Mouse (Mus musculus) layer of hippocampus, adult 2 months (tissue): ENCODE measurements at regions not wholly inside any gene's neighbourhood (a gene's known extent, or its start where the extent isn't known, plus 50 kb on each side); places are given as distances from the start of the nearest gene placed in this dataset.
"Not testable (repeated sequence)": the region's sequence is repeated elsewhere in the genome, so short reads cannot be mapped to it uniquely, and the experiment has no call there.

Experiments used
- DNase-seq, 2 experiments: peaks; one replicate each; pipeline ENCODE4 v3.0.0; 2022; ENCODE audit warnings: low spot score in 2 of 2
- H3K27ac ChIP-seq: fragments of 200-600 bp; 2 replicates; pipeline ENCODE4 v1.8.1; 2022
- H3K4me3 ChIP-seq: fragments of 200-600 bp; 2 replicates; pipeline ENCODE4 v1.8.1; 2022; ENCODE audit warnings: mild to moderate bottlenecking
- CTCF ChIP-seq: fragments of 200-600 bp; conservative IDR thresholded peaks from 2 replicates; pipeline ENCODE4 v1.8.1; 2022; ENCODE audit warnings: antibody characterized with exemption, mild to moderate bottlenecking, moderate library complexity

DNA sequence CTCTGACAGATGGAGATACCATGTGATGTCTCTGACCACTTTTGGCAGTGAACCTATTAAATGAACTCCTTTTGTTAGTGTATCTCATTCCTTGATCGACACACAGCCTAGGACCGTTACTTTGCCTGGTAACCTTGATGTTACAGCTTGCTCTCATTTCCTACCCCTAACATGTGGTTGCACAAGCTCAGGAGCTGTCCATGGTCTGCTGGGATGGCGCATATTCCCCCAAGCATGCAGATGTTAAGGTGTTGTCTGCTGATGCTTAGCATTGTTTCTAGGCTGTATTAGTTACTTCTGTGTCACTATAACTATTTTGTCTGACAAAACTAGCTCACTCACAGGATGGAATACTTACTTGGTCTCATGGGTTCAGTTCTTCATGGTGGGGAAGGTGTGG lies 113.6 kb upstream of the Zfp746 start:
- no peak for TF ChIP-seq CTCF
- Histone ChIP-seq H3K27ac (no peak overlapping the region), H3K4me3 (no peak overlapping the region)
- no peak for DNase-seq

DNA sequence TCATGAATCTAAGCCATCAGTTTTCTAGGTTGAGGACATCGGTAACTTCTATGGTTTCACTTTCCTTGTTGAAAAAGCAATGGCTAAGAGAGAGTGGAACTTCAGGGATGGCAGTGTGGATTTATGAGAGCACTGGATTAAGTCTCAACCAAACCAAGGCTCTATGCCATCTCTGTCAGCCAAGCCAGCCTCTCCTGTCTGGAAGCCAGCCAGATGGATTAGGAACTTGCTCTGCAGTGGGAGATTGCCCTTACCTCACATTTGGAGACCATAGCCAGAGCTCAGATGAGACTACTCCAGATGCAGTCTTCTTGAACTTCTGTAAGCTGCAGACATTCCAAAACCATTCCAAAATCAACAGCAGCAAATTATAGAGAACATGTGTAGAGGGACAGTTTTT lies 112.4 kb upstream of the Zfp746 start:
- no peak for DNase-seq
- no peak for TF ChIP-seq CTCF
- H3K27ac ChIP-seq: no peak overlapping the region
- no peak overlapping the region for H3K4me3 ChIP-seq

DNA sequence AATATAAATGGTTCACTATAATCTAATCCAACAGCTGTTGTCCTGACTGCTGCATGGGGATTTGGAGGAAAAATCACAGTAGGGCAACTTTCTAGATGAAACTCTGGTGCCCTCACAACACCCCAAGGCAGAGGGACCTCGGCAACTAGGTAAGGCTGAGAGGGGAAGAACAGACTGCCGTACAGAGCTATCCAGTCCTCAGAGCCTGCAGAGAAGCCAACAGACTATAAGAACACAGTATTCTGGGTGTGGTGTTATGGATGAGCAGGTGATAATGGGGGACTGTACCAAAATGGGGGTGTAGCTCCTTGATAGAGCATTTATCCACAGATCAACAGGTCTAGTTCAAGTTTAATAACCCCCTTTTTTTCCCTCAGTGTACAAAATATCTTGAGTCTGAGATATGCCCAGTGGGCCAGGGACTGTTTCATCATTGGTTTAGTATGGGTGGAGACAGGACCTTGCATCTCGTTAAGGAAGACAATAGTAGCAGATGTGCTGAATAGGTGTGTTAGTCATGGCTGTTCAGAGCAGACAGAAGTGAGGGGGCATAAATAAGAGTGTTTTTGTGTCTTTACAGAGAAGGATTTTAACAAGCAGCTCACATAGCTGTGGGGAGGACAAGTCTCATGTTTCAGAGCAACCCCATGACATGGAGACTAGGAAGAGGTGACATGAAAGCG lies 111.4 kb upstream of the Zfp746 start:
- no peak overlapping the region for H3K27ac ChIP-seq
- no peak overlapping the region for H3K4me3 ChIP-seq
- no peak for TF ChIP-seq CTCF
- no peak for DNase-seq

DNA sequence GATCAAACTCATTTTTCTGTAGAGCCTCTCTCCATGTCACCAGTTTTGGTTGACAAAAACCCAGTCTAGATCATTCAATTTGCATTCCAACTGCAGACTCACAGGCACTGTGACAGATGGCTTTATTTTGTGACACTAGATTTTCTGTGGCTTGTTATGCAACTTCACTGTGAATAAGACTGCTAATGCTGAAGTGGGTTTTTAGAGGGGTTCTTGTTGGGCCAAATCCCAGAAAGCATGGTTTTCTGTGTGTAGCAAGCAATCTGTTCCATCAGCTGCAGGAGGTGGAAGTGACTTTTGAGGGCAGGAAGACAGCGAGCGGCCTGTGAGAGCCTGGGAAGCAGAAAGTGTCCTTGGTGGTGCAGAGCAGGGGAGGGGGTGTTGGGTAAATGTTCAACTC lies 102.0 kb upstream of the Zfp746 start:
- DNase-seq: peak; percentile 30 to 66
- not testable (repeated sequence) for H3K4me3 ChIP-seq
- H3K27ac ChIP-seq: peak overlapping the region; percentile 52; the same call in 1 of the 2 replicates

DNA sequence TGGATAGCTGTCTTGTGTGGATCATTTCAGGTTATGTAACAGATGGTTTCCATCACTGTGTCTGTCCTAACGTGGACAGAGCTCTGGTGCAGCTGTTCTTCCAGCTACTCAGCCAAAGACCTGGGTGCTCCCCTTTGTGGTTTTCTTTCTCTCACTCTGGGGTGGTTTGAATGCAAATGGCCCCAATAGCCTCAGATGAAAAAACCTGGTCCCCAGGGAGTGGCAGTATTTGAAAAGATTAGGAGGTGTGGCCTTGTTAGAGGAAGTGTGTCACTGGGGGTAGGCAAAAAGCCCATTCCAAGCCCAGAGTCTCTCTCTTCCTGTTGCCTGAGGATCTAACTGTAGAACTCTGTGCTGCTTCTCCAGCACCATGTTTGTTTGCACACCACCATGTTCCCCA lies 98.9 kb upstream of the Zfp746 start:
- TF ChIP-seq CTCF: no peak
- Histone ChIP-seq H3K27ac (no peak overlapping the region), H3K4me3 (no peak overlapping the region)
- DNase-seq: no peak

DNA sequence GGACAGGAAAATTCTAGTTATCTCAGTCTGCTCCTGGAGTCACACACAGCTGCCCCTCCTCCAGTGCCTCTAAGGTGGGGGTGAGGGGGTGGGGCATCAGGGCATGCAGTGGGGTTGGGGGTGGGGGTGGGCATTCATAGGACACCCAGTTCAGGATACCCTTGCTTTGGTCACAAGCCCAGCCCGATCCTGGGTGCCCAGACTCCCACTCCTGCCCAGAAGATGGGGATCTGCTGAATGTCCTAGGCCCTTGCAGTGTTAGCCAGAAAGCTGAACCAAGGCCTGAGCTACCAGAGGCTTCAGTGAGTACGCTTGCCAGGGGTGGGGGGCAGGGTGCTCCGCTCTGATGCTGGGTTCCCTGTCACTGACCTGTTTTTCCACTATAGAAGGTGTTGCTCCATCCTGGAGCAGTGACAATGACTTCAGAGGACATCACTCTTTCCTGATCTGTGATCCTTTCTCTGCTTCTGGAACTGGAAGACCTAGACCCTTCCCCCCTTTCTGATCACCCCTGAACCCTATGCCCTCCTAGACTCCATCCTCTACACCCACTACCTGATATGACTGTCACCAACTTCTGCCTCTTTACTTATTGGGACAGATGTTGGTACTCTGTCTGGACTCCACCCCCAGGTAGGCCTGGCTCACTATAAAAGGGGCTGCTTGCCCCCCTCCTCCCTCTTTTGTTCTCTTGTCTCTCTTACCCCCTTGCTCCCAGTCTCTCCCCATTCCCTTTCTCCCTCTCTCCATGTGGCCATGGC lies 92.1 kb upstream of the Zfp746 start:
- no peak for DNase-seq
- Histone ChIP-seq H3K4me3 (no peak overlapping the region), H3K27ac (no peak overlapping the region)
- TF ChIP-seq CTCF: no peak

DNA sequence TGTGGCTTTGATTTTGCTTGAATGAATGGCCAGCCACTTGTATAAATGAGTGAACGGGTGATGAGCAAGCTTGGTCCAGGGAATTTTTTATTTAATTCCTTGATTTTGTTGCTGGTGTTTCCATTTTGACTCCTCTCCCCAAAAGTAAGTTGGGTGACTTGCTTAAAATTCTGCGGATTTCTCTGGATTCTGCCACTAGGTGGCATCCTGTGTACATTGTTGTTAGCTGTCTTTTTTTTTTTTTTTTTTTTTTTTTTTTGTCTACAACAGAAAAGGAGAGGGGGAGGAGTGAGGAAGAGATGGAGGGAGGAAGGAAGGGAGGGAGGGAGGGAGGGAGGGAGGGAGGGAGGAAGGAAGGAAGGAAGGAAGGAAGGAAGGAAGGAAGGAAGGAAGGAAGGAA lies 91.5 kb upstream of the Zfp746 start:
- no peak overlapping the region for H3K4me3 ChIP-seq
- TF ChIP-seq CTCF: peak; percentile 73
- peak; percentile 60 to 73 for DNase-seq
- H3K27ac ChIP-seq: no peak overlapping the region

DNA sequence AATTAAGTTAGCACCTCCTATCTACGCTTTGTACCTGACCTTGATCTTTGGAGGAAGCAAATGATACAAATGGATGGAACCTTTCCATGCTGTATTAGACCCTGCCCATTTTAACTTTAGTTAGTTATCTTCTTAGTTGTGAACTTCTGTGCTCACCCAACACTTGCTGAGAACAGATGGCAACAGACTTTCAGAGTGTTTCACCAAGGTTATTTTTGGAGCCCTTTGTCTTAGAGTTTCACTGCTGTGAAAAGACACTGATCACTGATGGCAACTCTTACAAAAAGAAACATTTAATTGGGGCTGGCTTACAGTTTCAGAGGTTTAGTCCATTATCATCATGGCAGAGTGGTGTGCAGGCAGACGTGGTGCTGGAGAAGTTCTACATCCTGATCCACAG lies 88.8 kb upstream of the Zfp746 start:
- no peak for DNase-seq
- no peak for TF ChIP-seq CTCF
- H3K27ac ChIP-seq: no peak overlapping the region
- H3K4me3 ChIP-seq: no peak overlapping the region

DNA sequence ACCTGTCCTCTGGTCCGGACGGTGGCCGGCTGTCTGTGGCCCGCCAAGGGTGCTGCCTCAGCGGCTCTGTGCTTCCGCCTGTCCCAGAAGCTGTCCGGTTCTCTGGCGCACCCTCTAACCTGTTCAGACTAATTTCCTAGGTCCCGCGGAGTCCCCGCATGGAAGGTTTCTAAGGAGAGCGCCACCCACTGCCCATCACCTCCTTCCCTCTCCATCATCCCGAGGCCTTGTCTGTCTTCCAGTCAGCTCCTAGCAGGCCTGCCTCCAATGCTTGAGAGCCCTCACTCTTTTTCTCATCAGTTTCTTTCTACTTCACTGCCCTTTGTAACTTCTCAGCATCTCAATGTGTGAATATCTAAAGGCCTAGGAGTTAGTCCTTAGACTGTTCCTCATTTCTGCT lies 86.4 kb upstream of the Zfp746 start:
- H3K27ac ChIP-seq, DNase-seq, H3K4me3 ChIP-seq: not testable (repeated sequence)

DNA sequence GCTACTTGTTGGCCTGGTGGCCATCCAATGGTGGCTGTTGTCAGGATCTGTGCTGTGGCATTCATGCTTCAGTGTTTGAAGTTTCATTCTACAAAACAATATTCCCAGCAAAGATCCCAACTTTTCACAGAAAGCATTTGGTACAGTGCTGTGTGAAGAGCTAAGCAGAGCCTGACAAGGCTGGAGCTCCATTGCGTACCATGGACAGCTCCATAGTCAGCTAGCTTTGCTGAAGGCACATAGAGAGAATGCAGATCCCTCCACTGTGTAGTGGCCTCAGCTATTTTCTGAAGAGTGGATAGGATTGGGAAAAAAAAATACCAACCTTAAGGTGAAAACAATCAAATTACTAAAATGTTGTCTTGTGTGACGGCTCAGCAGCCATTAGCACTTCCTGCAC lies 50.5 kb upstream of the Zfp746 start:
- DNase-seq: no peak
- H3K27ac ChIP-seq: no peak overlapping the region
- no peak for TF ChIP-seq CTCF
- H3K4me3 ChIP-seq: no peak overlapping the region
